Mouse (Mus musculus) thymus, adult 2 months (tissue): ENCODE measurements at regions not wholly inside any gene's neighbourhood (a gene's known extent, or its start where the extent isn't known, plus 50 kb on each side); places are given as distances from the start of the nearest gene placed in this dataset.

Experiments
- CTCF ChIP-seq: fragments of 200-500 bp; IDR thresholded peaks from 2 replicates; pipeline ENCODE4 v1.5.1; 2012; ENCODE audit warnings: mild to moderate bottlenecking, control low read depth, low read length, moderate library complexity, borderline replicate concordance; ENCODE audit not compliant: control insufficient read depth, poor library complexity, insufficient read depth; ENCODE audit errors: extremely low read depth
- POLR2A ChIP-seq: fragments of 200-500 bp; IDR thresholded peaks from 2 replicates; pipeline ENCODE4 v1.6.1; 2012; ENCODE audit warnings: mild to moderate bottlenecking, low read length, control low read depth, moderate library complexity; ENCODE audit not compliant: control insufficient read depth, poor library complexity, insufficient read depth; ENCODE audit errors: extremely low read depth

DNA sequence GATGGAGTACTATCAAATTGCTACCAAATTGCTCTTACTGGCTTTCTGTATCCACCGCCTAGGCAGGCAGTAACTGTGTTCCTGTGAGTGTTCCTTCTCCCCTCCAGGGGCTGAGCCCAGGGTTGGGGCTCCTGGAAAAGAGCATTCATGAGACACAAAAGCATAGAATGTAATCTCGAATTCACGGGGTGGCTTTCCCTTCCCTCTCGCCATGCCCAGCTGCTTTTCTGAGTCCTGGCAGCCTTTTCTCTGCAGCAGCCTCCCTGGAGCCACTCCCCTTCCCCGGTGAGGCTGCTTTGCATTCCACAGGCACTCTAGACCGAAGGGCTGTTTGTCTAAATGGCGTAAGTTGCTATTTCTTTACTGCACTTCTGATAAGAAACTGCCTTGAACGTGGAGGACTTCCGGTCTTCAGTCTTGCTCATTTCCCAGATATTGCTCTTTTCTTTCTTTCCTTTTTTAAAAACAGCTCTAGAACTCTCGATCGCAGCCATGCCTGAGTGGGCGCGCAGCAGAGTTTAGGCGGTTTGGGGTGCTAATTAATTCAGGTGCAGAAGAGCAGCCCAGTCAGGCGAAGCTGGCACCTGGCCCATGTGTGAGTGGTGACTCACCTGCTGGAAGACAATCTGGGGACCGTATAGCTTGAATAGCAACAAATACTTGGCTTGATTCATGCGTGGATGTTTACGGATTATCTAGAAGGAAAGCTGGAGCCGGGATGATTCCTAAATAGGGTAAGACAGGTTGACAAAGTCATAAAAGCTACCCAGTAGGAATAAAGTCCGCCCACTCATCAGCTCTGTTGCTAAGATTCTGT lies 632.6 kb downstream of the Zfp706 start:
- TF ChIP-seq CTCF, result no peak
- TF ChIP-seq POLR2A, result 0 out of 2 replicates have a peak, but pooled peaks have one; percentile 19
